Mouse (Mus musculus): ENCODE results near the gene C1s1. TPM values are rescaled to one million over a fixed set of nuclear protein-coding genes. Genes with fewer than 3 reads are reported as not detected.
"Not testable (repeated sequence)": the region's sequence is repeated elsewhere in the genome, so short reads cannot be mapped to it uniquely, and the experiment has no call there.

C1s1 gene
- polyA plus RNA-seq, 1 experiment from 2014 or later: 0.73 TPM

DNA sequence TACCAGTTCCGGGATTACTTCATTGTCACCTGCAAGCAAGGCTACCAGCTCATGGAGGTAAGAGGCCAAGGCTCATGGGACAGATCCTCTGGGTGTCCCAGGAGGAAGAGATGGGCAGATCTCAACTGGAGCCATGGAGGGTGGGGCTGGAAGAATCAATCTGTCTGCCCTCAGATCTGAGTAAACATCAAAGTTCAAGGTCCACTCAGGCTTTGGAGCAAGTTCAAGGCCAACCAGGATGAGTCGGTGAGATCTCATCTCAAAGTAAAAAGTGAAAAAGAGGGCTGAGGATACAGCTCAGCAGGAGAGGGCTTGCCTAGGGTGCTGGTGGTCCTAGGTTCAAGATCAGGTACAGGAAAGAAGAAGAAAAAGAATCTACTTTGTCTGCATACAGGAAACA is 19.5 kb upstream of the C1s1 start:
- not testable (repeated sequence) for H3K9ac ChIP-seq (ENCODE audit: low read depth, low read length); H3K4me1 ChIP-seq (ENCODE audit: control insufficient read depth, insufficient read depth, low read length); H3K4me2 ChIP-seq (ENCODE audit: low read length); H3K27ac ChIP-seq (ENCODE audit: low read length); H3K4me3 ChIP-seq (ENCODE audit: low read depth, low read length); H3K36me3 ChIP-seq (ENCODE audit: control insufficient read depth, insufficient read depth, low read length); H3K9me3 ChIP-seq (replicated peaks; ENCODE audit: control insufficient read depth, low read length, poor library complexity, severe bottlenecking); H3K27me3 ChIP-seq (ENCODE audit: control insufficient read depth, insufficient read depth, low read depth, low read length); ATAC-seq
- 84% methylated on average over 1 of the region's 2 CpGs for WGBS

DNA sequence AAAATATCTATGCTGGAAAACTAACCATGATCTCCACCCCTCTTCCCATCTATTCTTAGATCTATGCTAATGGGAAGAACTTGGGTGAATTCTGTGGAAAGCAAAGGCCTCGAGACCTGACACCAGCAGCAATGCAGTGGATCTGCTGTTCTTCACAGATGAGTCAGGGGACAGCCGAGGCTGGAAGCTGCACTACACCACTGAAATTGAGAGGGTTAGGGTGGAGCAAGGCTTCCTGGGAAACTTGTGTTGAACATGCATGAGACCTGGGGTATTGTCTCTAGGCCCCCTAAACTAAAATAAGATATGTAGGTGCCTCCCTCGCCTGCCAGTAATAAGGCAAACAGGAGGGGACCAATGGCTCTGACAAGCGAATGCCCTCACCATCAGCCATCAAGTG is 19.0 kb upstream of the C1s1 start:
- H3K36me3 ChIP-seq (ENCODE audit: control insufficient read depth, insufficient read depth, low read length); H3K4me3 ChIP-seq (ENCODE audit: low read depth, low read length); H3K4me2 ChIP-seq (ENCODE audit: low read length); H3K9ac ChIP-seq (ENCODE audit: low read depth, low read length); H3K4me1 ChIP-seq (ENCODE audit: control insufficient read depth, insufficient read depth, low read length); ATAC-seq; H3K27ac ChIP-seq (ENCODE audit: low read length); H3K27me3 ChIP-seq (ENCODE audit: control insufficient read depth, insufficient read depth, low read depth, low read length); H3K9me3 ChIP-seq (replicated peaks; ENCODE audit: control insufficient read depth, low read length, poor library complexity, severe bottlenecking): not testable (repeated sequence)
- WGBS: 90% methylated on average over 4 of the region's 4 CpGs

DNA sequence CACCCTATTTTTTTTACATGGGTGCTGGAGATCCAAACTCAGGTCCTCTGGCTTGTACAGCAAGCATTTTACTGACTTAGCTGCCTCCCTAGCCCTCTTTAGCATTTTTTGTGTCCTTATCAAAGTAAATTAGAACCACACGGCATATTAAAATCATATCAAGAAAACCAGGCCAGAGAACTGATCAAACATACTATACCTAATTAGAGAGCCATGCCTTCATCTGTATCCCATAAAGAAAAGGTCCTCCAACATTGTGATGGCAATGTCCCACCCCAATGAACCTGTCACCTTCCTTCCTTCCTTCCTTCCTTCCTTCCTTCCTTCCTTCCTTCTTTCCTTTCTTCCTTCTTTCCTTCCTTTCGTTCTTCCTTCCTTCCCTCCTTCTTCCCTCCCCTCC is 13.8 kb upstream of the C1s1 start:
- not testable (repeated sequence) for H3K4me3 ChIP-seq (ENCODE audit: low read depth, low read length); ATAC-seq; H3K27me3 ChIP-seq (ENCODE audit: control insufficient read depth, insufficient read depth, low read depth, low read length); H3K9me3 ChIP-seq (replicated peaks; ENCODE audit: control insufficient read depth, low read length, poor library complexity, severe bottlenecking); H3K27ac ChIP-seq (ENCODE audit: low read length); H3K4me2 ChIP-seq (ENCODE audit: low read length); H3K4me1 ChIP-seq (ENCODE audit: control insufficient read depth, insufficient read depth, low read length); H3K36me3 ChIP-seq (ENCODE audit: control insufficient read depth, insufficient read depth, low read length); H3K9ac ChIP-seq (ENCODE audit: low read depth, low read length)
- WGBS: 85% methylated on average over 2 of the region's 2 CpGs

DNA sequence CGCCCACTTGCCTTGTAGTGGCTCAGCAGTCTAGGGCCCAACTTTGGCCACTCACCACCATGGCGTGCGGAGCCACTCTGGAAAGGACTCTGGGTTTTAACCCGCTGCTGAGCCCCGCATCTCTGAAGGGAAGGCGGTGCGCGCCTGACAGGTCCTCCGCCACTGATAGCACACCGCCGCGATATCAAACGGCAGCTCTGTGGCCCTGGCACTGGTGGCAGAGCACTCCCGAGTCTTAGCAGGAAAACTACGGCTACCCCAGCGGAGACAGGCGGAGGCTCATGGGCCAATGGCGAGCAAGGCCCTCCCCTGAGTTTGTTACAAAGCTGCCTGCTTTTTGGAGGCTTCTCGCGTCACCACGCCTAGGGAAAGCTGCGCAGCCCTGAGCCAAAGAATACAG is 10.6 kb upstream of the C1s1 start:
- H3K27me3 ChIP-seq (ENCODE audit: control insufficient read depth, insufficient read depth, low read depth, low read length): no peaks in the 10 kb centered on the region
- peaks cover 2% of the 10 kb centered on the region; the same call in 1 of the 2 replicates for H3K9me3 ChIP-seq (replicated peaks; ENCODE audit: control insufficient read depth, low read length, poor library complexity, severe bottlenecking)
- no peaks in the 10 kb centered on the region for H3K4me1 ChIP-seq (ENCODE audit: control insufficient read depth, insufficient read depth, low read length)
- H3K4me2 ChIP-seq (ENCODE audit: low read length): no peak overlapping the region
- no peak overlapping the region for H3K4me3 ChIP-seq (ENCODE audit: low read depth, low read length)
- no peaks in the 10 kb centered on the region for H3K36me3 ChIP-seq (ENCODE audit: control insufficient read depth, insufficient read depth, low read length)
- no peak overlapping the region for H3K9ac ChIP-seq (ENCODE audit: low read depth, low read length)
- no peak for ATAC-seq
- no peak overlapping the region for H3K27ac ChIP-seq (ENCODE audit: low read length)
- WGBS: 74% methylated on average over 22 of the region's 22 CpGs

DNA sequence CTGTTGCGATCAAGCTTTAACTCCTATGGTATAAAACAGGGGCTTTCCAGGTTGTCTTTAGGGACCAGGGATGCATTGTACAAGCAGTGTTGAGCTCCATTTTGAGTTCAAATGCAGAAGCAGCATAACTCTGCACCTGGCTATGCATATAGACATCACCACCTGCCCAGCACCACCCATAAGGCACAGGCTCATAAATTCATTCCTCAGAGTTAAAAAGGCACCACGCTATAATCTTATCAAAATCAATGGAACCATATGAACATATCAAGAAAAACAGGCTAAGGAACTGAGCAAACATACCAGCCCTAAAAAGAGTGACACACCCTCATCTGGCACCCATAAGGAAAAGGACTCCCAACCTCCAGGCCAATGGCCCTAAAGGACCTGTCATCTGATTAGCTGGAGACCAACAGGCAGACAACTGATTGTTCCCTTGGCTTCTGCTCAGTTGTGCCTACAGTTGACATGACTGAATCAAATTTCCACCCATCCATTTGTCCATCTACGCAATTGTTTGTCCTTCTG is 6.9 kb upstream of the C1s1 start:
- H3K27ac ChIP-seq (ENCODE audit: low read length): no peak overlapping the region
- no peak for ATAC-seq
- no peak overlapping the region for H3K9ac ChIP-seq (ENCODE audit: low read depth, low read length)
- H3K4me2 ChIP-seq (ENCODE audit: low read length): no peak overlapping the region
- peaks cover 2% of the 10 kb centered on the region; the same call in 1 of the 2 replicates for H3K9me3 ChIP-seq (replicated peaks; ENCODE audit: control insufficient read depth, low read length, poor library complexity, severe bottlenecking)
- no peak overlapping the region for H3K4me3 ChIP-seq (ENCODE audit: low read depth, low read length)
- WGBS: 89% methylated on average over 3 of the region's 3 CpGs
- H3K27me3 ChIP-seq (ENCODE audit: control insufficient read depth, insufficient read depth, low read depth, low read length): no peaks in the 10 kb centered on the region
- H3K36me3 ChIP-seq (ENCODE audit: control insufficient read depth, insufficient read depth, low read length): no peaks in the 10 kb centered on the region
- H3K4me1 ChIP-seq (ENCODE audit: control insufficient read depth, insufficient read depth, low read length): no peaks in the 10 kb centered on the region

DNA sequence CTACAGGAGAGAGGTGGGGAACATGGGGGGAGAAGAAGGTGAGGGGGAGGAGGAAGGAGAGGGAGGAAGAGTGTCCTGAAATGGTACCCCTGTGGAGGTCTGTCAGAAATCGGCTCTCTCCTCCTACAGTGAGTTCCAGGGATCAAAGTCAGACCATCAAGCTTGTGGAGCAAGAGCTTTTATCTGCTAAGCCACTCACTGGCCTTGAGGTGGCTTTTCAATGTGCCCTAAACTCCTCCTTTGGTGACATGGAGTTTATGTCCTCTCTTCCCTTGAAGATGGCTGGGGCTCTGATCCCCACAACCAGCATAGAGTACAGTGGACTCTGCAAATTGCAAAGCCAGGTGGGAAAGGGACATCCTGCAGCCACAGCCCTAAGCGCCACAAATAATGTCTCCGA is 5.8 kb upstream of the C1s1 start:
- H3K9me3 ChIP-seq (replicated peaks; ENCODE audit: control insufficient read depth, low read length, poor library complexity, severe bottlenecking); H3K27ac ChIP-seq (ENCODE audit: low read length); H3K27me3 ChIP-seq (ENCODE audit: control insufficient read depth, insufficient read depth, low read depth, low read length); ATAC-seq; H3K4me3 ChIP-seq (ENCODE audit: low read depth, low read length); H3K4me2 ChIP-seq (ENCODE audit: low read length); H3K4me1 ChIP-seq (ENCODE audit: control insufficient read depth, insufficient read depth, low read length); H3K36me3 ChIP-seq (ENCODE audit: control insufficient read depth, insufficient read depth, low read length); H3K9ac ChIP-seq (ENCODE audit: low read depth, low read length): not testable (repeated sequence)
- 92% methylated on average over 2 of the region's 3 CpGs for WGBS

DNA sequence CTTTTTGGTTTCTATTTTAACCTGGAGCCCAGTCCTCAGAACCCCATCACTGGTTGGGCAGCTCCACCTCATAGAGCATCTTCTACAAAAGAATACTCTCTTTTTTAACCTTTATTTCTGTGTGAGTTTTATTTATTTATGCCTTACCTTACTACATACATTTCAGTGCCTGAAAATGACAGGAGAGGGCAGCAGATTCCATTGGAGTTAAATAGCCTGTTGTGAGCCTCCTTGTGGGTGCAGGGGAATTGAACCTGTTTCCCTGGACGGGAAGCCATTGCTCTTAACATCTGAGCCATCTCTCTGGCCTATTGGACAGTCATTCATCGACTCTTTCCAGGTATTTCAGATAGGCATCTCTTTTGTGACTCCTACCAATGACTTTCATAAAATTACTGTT is 3.3 kb upstream of the C1s1 start:
- H3K9ac ChIP-seq (ENCODE audit: low read depth, low read length): no peak overlapping the region
- no peaks in the 10 kb centered on the region for H3K27me3 ChIP-seq (ENCODE audit: control insufficient read depth, insufficient read depth, low read depth, low read length)
- 0 out of 2 replicates have a peak, but pooled peaks cover 2% of the 10 kb centered on the region for H3K9me3 ChIP-seq (replicated peaks; ENCODE audit: control insufficient read depth, low read length, poor library complexity, severe bottlenecking)
- no peaks in the 10 kb centered on the region for H3K4me1 ChIP-seq (ENCODE audit: control insufficient read depth, insufficient read depth, low read length)
- no peak overlapping the region for H3K4me3 ChIP-seq (ENCODE audit: low read depth, low read length)
- H3K4me2 ChIP-seq (ENCODE audit: low read length): no peak overlapping the region
- 86% methylated on average over 2 of the region's 2 CpGs for WGBS
- no peak for ATAC-seq
- no peak overlapping the region for H3K27ac ChIP-seq (ENCODE audit: low read length)
- no peaks in the 10 kb centered on the region for H3K36me3 ChIP-seq (ENCODE audit: control insufficient read depth, insufficient read depth, low read length)

DNA sequence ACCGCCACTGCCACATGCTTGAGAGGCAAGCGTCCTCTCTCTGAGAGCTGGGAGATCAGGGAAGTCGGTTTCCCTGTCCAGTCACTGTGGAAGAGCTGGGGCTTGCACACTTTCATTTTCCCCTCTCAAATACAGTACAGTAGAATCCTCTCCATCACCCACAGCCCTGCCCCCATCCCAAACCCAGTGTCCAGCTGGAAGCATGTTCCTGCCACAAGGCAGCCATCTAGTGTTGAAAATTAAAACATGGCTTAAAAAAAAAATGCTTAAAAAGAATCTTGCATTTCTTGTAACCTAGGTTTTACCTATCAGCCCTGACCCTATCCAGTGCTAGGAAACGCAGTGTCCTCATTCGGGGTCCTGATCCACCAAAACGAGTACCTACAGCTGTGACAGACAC is 2.3 kb upstream of the C1s1 start:
- WGBS: 86% methylated on average over 5 of the region's 6 CpGs
- Histone ChIP-seq H3K27ac (ENCODE audit: low read length) (no peak overlapping the region), H3K27me3 (ENCODE audit: control insufficient read depth, insufficient read depth, low read depth, low read length) (no peaks in the 10 kb centered on the region), H3K4me2 (ENCODE audit: low read length) (no peak overlapping the region), H3K9ac (ENCODE audit: low read depth, low read length) (no peak overlapping the region), H3K36me3 (ENCODE audit: control insufficient read depth, insufficient read depth, low read length) (no peaks in the 10 kb centered on the region), H3K4me1 (ENCODE audit: control insufficient read depth, insufficient read depth, low read length) (no peaks in the 10 kb centered on the region), H3K9me3 (replicated peaks; ENCODE audit: control insufficient read depth, low read length, poor library complexity, severe bottlenecking) (no peaks in the 10 kb centered on the region), H3K4me3 (ENCODE audit: low read depth, low read length) (no peak overlapping the region)
- no peak for ATAC-seq

DNA sequence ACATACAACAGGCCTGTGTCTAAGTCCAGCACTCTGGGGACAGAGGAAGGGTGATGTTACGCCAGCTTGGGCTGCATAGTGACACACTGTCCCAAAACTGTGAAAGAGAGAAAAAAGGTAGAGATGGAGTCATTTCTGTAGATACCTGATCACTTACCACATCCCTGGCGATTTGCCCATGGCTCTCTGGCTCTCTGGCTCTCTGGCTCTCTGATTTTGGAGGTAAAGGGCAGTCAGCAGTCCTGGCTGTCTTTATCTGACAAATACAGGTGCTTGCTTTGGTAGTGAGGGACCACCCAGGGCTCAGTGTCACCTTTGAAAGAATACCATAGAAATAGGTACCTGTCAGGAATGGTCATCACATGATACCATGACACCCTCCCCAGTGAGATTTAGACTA is 983 bp downstream of the C1s1 start:
- not testable (repeated sequence) for H3K27me3 ChIP-seq (ENCODE audit: control insufficient read depth, insufficient read depth, low read depth, low read length); H3K9ac ChIP-seq (ENCODE audit: low read depth, low read length); H3K9me3 ChIP-seq (replicated peaks; ENCODE audit: control insufficient read depth, low read length, poor library complexity, severe bottlenecking); H3K4me1 ChIP-seq (ENCODE audit: control insufficient read depth, insufficient read depth, low read length); H3K36me3 ChIP-seq (ENCODE audit: control insufficient read depth, insufficient read depth, low read length); ATAC-seq; H3K4me3 ChIP-seq (ENCODE audit: low read depth, low read length); H3K27ac ChIP-seq (ENCODE audit: low read length); H3K4me2 ChIP-seq (ENCODE audit: low read length)
- 78% methylated on average over 2 of the region's 2 CpGs for WGBS

Data from midbrain, embryonic 16.5 days (tissue).